Mouse (Mus musculus): ENCODE data around the gene Cd59a. TPM values are rescaled to one million over a fixed set of nuclear protein-coding genes. Genes with fewer than 3 reads are reported as not detected.

Cd59a gene
- polyA plus RNA-seq (2015; fragmentation: Nextera tagmentation; extraction: Ambion mirVana) = 58.4 and 59.6 TPM in 2 replicates

DNA sequence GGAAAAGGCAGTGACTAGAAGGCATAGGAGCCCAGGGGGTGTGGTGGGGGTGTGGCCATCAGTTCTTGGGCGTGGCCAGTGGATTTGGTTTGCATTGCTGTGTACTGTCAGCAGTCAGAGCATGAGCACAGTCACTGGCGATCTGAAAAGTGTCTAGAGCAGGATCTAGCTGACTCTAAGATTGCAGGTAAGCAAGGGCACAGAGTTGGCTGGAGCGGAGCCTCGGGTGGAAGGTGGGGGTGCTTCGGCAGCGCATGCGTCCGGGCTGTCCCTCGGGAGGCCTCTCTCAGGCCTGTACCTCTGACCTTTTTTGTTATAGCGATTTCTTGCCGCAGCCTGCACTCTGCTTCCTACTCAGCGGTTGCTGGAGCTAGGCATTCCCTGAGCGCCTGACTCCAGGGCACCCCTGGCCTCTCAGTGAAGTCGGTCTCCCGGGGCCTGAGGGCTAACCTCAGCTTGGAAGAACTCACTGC is at the start of gene Cd59a:
Gene Cd59a (plus strand): TSS at position 61 of the 473 bp plus-strand sequence.
- H3K36me3 ChIP-seq (ENCODE audit: control insufficient read depth, insufficient read depth, low read length) = no peaks in the 10 kb centered on the region
- TF ChIP-seq CTCF (IDR thresholded peaks at IDR 0.05; ENCODE audit: low read depth) (0 out of 2 replicates have a peak, but pooled peaks have one; percentile 9), EP300 (optimal IDR thresholded peaks at IDR 0.05) (no peak)
- H3K27ac ChIP-seq (replicated peaks) = peak within 1 kb of the TSS; percentile 90
- ATAC-seq (ENCODE audit: low FRiP score, low TSS enrichment) (peak; percentile 95), DNase-seq (ENCODE audit: low spot score) (peak; percentile 91)
- H3K4me3 ChIP-seq (ENCODE audit: low read depth, low read length) = peak within 1 kb of the TSS; percentile 50
- peak within 1 kb of the TSS; percentile 76 for H3K4me2 ChIP-seq (replicated peaks; ENCODE audit: low read depth)
- H3K9ac ChIP-seq (ENCODE audit: low read length) = peak within 1 kb of the TSS; percentile 70
- no peaks in the 10 kb centered on the region for H3K9me3 ChIP-seq (ENCODE audit: control insufficient read depth, low read length)
- 0 out of 2 replicates have a peak, but pooled peaks cover 6% of the 10 kb centered on the region for H3K4me1 ChIP-seq (replicated peaks; ENCODE audit: control insufficient read depth, insufficient read depth)
- WGBS = 5% methylated on average over 15 of the region's 15 CpGs
- no peaks in the 10 kb centered on the region for H3K27me3 ChIP-seq (ENCODE audit: control insufficient read depth, insufficient read depth, low read length)

GRCm38 (mm10) chr2:104058381-104058780 is 37.2 kb upstream of the Cd59a start:
- no peaks in the 10 kb centered on the region for H3K4me1 ChIP-seq (replicated peaks; ENCODE audit: control insufficient read depth, insufficient read depth)
- ATAC-seq (ENCODE audit: low FRiP score, low TSS enrichment) (no peak), DNase-seq (ENCODE audit: low spot score) (no peak)
- no peaks in the 10 kb centered on the region for H3K27me3 ChIP-seq (ENCODE audit: control insufficient read depth, insufficient read depth, low read length)
- no peak overlapping the region for H3K4me2 ChIP-seq (replicated peaks; ENCODE audit: low read depth)
- WGBS = 63% methylated on average over 1 of the region's 1 CpGs
- H3K9me3 ChIP-seq (ENCODE audit: control insufficient read depth, low read length) = no peaks in the 10 kb centered on the region
- TF ChIP-seq CTCF (IDR thresholded peaks at IDR 0.05; ENCODE audit: low read depth) = no peak
- no peak for TF ChIP-seq EP300 (optimal IDR thresholded peaks at IDR 0.05)
- no peak overlapping the region for H3K9ac ChIP-seq (ENCODE audit: low read length)
- no peak overlapping the region for H3K4me3 ChIP-seq (ENCODE audit: low read depth, low read length)
- H3K27ac ChIP-seq (replicated peaks) = no peak overlapping the region
- peaks cover 11% of the 10 kb centered on the region for H3K36me3 ChIP-seq (ENCODE audit: control insufficient read depth, insufficient read depth, low read length)

- TF ChIP-seq CTCF (IDR thresholded peaks at IDR 0.05; ENCODE audit: low read depth) (no peak), EP300 (optimal IDR thresholded peaks at IDR 0.05) (no peak)
- Histone ChIP-seq H3K9ac (ENCODE audit: low read length) (no peak overlapping the region), H3K4me1 (replicated peaks; ENCODE audit: control insufficient read depth, insufficient read depth) (no peaks in the 10 kb centered on the region), H3K4me2 (replicated peaks; ENCODE audit: low read depth) (no peak overlapping the region), H3K27me3 (ENCODE audit: control insufficient read depth, insufficient read depth, low read length) (no peaks in the 10 kb centered on the region), H3K36me3 (ENCODE audit: control insufficient read depth, insufficient read depth, low read length) (peaks cover 10% of the 10 kb centered on the region), H3K4me3 (ENCODE audit: low read depth, low read length) (no peak overlapping the region), H3K27ac (replicated peaks) (no peak overlapping the region), H3K9me3 (ENCODE audit: control insufficient read depth, low read length) (no peaks in the 10 kb centered on the region)
- ATAC-seq (ENCODE audit: low FRiP score, low TSS enrichment) (no peak), DNase-seq (ENCODE audit: low spot score) (no peak)
- 88% methylated on average over 4 of the region's 4 CpGs for WGBS
Observed at GRCm38 (mm10) chr2:104058954-104059353, 36.6 kb upstream of the Cd59a start.

GRCm38 (mm10) chr2:104059786-104060185 is 35.8 kb upstream of the Cd59a start:
- H3K4me1 ChIP-seq (replicated peaks; ENCODE audit: control insufficient read depth, insufficient read depth) = no peaks in the 10 kb centered on the region
- no peak for ATAC-seq (ENCODE audit: low FRiP score, low TSS enrichment)
- peaks cover 5% of the 10 kb centered on the region for H3K36me3 ChIP-seq (ENCODE audit: control insufficient read depth, insufficient read depth, low read length)
- no peaks in the 10 kb centered on the region for H3K9me3 ChIP-seq (ENCODE audit: control insufficient read depth, low read length)
- TF ChIP-seq CTCF (IDR thresholded peaks at IDR 0.05; ENCODE audit: low read depth) = no peak
- H3K4me2 ChIP-seq (replicated peaks; ENCODE audit: low read depth) = no peak overlapping the region
- H3K27me3 ChIP-seq (ENCODE audit: control insufficient read depth, insufficient read depth, low read length) = no peaks in the 10 kb centered on the region
- 50% methylated on average over 10 of the region's 10 CpGs for WGBS
- H3K9ac ChIP-seq (ENCODE audit: low read length) = no peak overlapping the region
- H3K27ac ChIP-seq (replicated peaks) = no peak overlapping the region
- no peak overlapping the region for H3K4me3 ChIP-seq (ENCODE audit: low read depth, low read length)
- DNase-seq (ENCODE audit: low spot score) = no peak

DNA sequence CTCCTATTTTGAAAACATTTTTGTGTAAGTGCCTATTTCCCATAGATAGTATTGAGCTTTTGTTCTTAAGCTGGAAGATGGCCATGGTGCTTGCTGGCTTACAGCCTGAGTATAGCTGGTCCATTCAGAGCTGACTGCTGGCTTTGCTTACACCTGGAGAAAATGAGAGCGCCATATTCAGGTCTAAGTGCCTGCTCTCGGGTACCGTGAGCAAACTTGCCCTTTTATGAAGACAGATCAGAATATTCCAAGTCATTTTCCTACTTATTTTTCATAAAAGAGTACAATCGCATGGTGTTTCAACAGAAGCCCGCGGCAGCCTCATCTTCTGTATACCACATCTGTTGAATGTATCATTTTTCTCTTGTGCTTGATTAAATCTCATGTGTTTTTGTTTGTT is 34.6 kb upstream of the Cd59a start:
- WGBS = 95% methylated on average over 6 of the region's 6 CpGs
- Histone ChIP-seq H3K36me3 (ENCODE audit: control insufficient read depth, insufficient read depth, low read length) (peaks cover 5% of the 10 kb centered on the region), H3K27me3 (ENCODE audit: control insufficient read depth, insufficient read depth, low read length) (no peaks in the 10 kb centered on the region), H3K4me3 (ENCODE audit: low read depth, low read length) (no peak overlapping the region), H3K9ac (ENCODE audit: low read length) (no peak overlapping the region), H3K27ac (replicated peaks) (no peak overlapping the region), H3K9me3 (ENCODE audit: control insufficient read depth, low read length) (no peaks in the 10 kb centered on the region), H3K4me2 (replicated peaks; ENCODE audit: low read depth) (no peak overlapping the region), H3K4me1 (replicated peaks; ENCODE audit: control insufficient read depth, insufficient read depth) (no peaks in the 10 kb centered on the region)
- ATAC-seq (ENCODE audit: low FRiP score, low TSS enrichment) = no peak
- DNase-seq (ENCODE audit: low spot score) = no peak
- TF ChIP-seq CTCF (IDR thresholded peaks at IDR 0.05; ENCODE audit: low read depth) = no peak
- TF ChIP-seq EP300 (optimal IDR thresholded peaks at IDR 0.05) = no peak

- TF ChIP-seq EP300 (optimal IDR thresholded peaks at IDR 0.05) (no peak), CTCF (IDR thresholded peaks at IDR 0.05; ENCODE audit: low read depth) (no peak)
- DNase-seq (ENCODE audit: low spot score) = no peak
- ATAC-seq (ENCODE audit: low FRiP score, low TSS enrichment) = peak; percentile 62; the same call in 1 of the 2 replicates
- Histone ChIP-seq H3K9ac (ENCODE audit: low read length) (no peak overlapping the region), H3K27me3 (ENCODE audit: control insufficient read depth, insufficient read depth, low read length) (no peaks in the 10 kb centered on the region), H3K27ac (replicated peaks) (no peak overlapping the region), H3K4me3 (ENCODE audit: low read depth, low read length) (no peak overlapping the region), H3K4me1 (replicated peaks; ENCODE audit: control insufficient read depth, insufficient read depth) (no peaks in the 10 kb centered on the region), H3K4me2 (replicated peaks; ENCODE audit: low read depth) (no peak overlapping the region), H3K36me3 (ENCODE audit: control insufficient read depth, insufficient read depth, low read length) (peaks cover 5% of the 10 kb centered on the region), H3K9me3 (ENCODE audit: control insufficient read depth, low read length) (no peaks in the 10 kb centered on the region)
Observed at GRCm38 (mm10) chr2:104062665-104063064, 32.9 kb upstream of the Cd59a start.

All from stomach, postnatal 0 days (tissue).